Mouse (Mus musculus) heart, postnatal 36 days (tissue): Measurements from ENCODE around the gene Gprin3. TPM values are rescaled to one million over a fixed set of nuclear protein-coding genes. Genes with fewer than 3 reads are reported as not detected.
A peak's percentile ranks its signal among the peaks of the same experiment; 100 is the strongest.

Source experiments
- DNase-seq, 2 experiments: peaks; one replicate each; pipeline ENCODE4 v3.0.0; 2021 to 2022
- intact Hi-C: fragments of 180-260 bp; cut with DNase I; formaldehyde crosslinking; loops from one replicate; pipeline ENCODE4 v1.15.1; 2025
- total RNA-seq, 2 experiments: library from RNA; stranded (reverse); gene quantifications; 2 replicates each; pipeline ENCODE4 v1.2.3; 2021

Gprin3 gene
- under 1 TPM; 0.24 to 0.47 TPM for total RNA-seq

DNA sequence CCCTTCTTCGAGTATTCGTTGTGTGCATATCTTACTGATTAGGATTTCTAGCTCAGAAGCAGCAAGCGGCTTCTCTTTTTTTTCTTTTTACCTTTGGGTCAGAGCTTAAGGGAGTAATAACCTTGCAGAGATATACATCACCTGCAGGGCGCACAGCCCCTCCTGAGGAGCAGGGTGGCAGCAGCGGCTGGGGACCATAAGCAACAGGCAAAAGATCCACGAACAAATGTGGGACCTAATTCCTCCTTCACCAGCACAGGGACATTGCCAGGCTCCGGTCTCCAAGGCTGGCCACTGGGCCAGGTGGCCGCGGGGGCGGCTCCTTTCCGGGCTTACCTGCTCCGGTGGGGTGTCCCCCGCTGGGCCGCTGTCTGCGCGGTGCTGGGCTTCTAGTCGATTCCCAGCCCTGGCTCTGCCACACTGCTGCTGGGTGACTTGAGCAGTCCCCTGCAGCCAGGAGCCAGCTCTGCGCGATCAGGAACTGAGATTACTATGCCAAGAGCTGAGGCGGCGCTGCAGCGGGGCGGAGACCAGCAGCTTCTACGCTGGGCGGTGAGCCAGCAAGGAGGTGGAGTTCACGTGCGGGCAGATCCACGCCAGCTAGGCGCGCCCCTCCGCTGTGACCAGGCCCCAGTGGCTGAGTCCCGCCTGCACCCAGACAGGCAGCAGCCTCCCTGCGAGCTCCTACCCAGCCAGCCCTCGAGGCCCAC, at the start of gene Gprin3:
TSS of gene Gprin3 (minus strand) at position 471 of the 710 bp plus-strand sequence.
- DNase-seq = peak; percentile 52 to 70
- intact Hi-C loops = no loop called here

GRCm38 (mm10) chr6:59458861-59459260, 32.8 kb upstream of the Gprin3 start:
- no peak for DNase-seq
- intact Hi-C loops = no loop called here

- intact Hi-C loops = no loop called here
- no peak for DNase-seq
Observed at GRCm38 (mm10) chr6:59456116-59456515, 30.0 kb upstream of the Gprin3 start.

DNA sequence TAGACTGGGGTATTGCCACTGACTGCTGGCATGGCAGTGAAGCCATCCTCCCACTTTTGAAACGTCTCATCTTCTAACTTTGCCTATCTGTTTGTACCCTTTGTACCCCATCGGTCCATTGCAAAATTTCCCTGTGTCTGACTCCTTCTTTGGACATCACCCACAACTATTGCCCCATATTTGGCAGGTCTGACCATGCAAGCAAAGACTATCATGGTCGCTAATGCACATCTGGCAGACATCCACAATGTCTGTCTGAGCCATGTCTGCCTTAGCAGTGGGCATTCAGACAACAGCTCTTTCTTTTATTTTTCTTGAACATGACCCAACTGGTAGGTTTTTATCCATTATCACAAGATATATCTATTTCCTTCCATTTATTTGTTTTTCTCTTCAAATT, 25.3 kb upstream of the Gprin3 start:
- no peak for DNase-seq
- intact Hi-C loops = no loop called here

- DNase-seq = no peak
- intact Hi-C loops = no loop called here
Observed at GRCm38 (mm10) chr6:59445101-59445503, 19.0 kb upstream of the Gprin3 start.

- intact Hi-C loops = no loop called here
Observed at GRCm38 (mm10) chr6:59435906-59436305, 9.8 kb upstream of the Gprin3 start.

DNA sequence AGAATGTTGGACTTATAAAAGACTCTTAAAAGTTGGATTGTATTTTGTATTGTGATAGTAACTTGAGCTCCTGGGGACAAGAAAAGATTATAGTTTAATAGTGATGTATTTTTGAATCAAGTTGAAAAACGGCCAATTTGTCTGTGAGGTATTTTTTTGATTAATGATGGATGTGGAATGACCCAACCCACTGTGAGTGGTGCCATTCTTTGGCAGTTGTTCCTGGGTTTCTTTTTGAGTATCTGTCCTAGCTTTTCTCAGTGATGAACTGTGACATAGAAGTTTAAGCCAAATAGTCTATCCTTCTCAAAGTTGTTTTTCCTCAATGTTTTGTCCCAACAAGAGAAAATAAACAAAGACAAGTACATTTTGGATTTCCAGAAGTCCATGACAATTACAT, 7.0 kb upstream of the Gprin3 start:
- intact Hi-C loops = no loop called here
- no peak for DNase-seq

More at GRCm38 (mm10) chr6:59435906-59436305, 9.8 kb upstream of the Gprin3 start:
- DNase-seq = no peak

DNA sequence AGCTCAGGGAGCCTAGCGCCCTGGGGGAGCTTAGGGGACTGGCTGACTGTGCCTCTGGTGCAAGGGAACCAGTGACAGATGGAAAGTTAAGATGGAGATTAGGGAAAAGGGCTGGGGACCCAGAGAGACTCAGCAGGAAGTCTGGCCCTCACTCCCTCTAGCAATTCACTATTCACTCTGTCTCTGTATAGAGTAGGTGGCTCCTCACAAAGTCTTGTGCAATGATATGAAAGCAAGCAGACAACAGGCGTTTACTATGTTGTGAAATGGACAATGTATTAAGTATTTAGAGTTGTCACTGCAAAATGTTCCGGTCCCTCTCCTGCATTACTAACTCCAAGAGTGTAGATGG, 416 bp upstream of the Gprin3 start:
- no peak for DNase-seq
- intact Hi-C loops = no loop called here

- intact Hi-C loops = no loop called here
- no peak for DNase-seq
Observed at GRCm38 (mm10) chr6:59424871-59425740, 988 bp downstream of the Gprin3 start.

GRCm38 (mm10) chr6:59423836-59424235, 2.3 kb downstream of the Gprin3 start:
- no peak for DNase-seq
- intact Hi-C loops = no loop called here

- intact Hi-C loops = no loop called here
- no peak for DNase-seq
Observed at GRCm38 (mm10) chr6:59419264-59419663, 6.8 kb downstream of the Gprin3 start.

DNA sequence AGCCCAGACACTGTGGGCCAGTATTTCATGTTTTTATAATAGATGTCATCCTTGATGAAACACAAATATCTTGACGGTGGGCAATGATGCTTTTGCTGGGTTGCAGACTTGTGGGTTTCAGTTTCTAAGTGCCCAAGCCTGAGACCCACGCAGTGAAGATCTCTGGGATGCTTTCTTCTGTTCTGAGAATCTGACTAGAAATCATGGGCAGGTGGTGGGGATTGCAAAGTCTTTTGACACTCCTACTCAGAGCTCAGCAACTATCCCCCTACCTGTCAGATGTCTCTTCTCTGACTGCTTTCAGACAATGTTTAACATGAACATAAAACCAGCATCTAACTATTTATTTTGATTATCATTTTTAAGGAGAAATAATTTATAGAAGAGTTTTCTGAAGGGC, 7.4 kb downstream of the Gprin3 start:
- DNase-seq = no peak
- intact Hi-C loops = no loop called here

DNA sequence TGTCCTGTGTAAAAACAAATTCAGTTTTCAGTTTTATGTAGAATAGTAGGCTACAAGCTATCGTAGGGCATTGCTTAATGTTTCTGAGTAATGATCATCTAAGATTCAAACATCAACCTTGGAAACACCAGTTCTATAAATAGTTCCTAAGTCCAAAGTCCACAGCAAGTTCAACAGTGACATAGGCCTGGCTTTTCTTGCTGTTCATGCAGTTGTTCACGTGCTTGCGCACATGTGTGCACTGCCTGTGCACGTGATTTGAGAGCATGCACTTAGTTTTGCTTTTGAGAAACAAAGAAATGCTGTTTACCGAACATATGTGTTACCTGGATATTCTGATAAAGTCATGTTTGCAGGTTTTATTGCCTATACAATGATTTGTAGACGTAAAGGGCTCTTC, 11.3 kb downstream of the Gprin3 start:
- DNase-seq = no peak
- intact Hi-C loops = no loop called here

DNA sequence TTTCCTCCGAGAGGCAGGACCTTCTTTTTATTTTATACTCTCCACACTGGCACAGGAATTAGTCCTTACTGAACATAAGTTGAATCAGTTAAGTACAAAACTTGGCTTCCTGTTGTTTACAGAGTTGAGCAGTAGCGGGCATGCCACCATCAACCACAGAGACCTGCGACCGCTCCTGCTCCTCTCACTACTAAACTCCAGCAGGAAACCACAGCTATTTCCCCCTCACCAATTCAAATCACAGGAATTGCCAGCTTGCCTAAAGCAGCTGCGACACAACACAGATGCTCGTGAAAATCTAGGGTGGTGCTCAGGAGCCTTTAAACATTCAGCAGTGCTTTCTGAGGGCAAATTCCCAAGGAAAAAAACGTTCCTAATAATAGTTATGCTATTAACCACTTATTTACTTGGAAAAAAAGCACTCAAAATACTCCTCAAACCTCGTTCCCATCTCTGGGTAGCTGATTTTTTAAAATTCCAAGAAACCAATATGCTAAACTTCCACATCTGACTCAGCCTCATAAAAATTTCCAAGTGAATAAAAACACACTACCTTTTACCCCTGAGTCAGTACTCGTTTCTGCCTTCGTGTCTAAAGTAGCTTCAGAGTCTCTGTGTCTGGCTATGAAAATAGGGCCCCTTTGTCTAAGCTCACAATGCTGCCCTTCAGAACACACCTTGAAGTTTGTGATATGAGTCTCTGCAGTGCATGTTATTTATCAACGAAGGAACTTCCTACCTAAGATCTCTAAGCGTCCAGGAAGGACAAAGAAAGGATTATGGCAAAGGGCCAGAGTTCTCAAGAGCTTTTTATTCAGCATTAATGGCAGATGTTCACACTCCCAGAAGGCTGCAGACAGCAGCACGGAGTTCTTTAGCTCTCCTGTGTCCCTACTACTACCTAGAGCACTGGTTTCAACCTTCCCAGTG, 13.4 kb downstream of the Gprin3 start:
- intact Hi-C loops = no loop called here
- no peak for DNase-seq

DNA sequence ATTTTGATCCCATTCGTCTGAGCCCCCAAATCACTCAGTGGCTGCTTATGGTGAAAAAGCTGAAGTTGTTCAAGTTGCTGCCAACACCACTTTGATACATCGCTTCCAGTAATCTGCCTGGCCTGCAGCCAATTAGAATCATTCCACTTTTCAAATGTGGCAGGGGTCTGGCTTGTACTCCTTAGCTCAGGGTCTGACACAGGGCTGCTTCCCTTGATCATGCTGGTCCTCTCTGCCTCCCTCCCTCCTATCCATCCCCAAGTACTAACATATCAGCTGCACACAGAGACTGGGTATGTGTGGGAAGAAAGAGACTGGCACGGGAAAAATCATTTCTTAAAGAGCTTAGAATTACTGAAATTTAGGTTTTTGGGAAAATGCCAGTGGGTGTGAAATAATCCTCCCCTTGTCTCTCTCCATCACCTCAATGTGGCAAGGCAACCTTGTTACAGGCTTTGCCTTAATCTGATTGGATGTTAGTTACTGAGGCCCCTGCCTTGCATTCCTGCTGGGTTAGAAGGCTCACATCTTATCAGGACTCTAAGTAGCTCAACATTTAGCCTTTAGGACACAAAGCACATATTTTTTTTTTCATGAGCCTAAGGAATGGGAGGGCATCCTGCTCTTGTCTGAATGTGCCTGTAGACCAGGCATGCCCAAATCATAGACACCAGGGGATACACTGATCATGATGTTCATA, 16.9 kb downstream of the Gprin3 start:
- no peak for DNase-seq
- intact Hi-C loops = no loop called here

GRCm38 (mm10) chr6:59407482-59407997, 18.6 kb downstream of the Gprin3 start:
- no peak for DNase-seq
- intact Hi-C loops = no loop called here

GRCm38 (mm10) chr6:59390208-59390607, 35.9 kb downstream of the Gprin3 start:
- intact Hi-C loops = no loop called here
- no peak for DNase-seq

- no peak for DNase-seq
- intact Hi-C loops = no loop called here
Observed at GRCm38 (mm10) chr6:59365300-59365699, 60.8 kb downstream of the Gprin3 start.

DNA sequence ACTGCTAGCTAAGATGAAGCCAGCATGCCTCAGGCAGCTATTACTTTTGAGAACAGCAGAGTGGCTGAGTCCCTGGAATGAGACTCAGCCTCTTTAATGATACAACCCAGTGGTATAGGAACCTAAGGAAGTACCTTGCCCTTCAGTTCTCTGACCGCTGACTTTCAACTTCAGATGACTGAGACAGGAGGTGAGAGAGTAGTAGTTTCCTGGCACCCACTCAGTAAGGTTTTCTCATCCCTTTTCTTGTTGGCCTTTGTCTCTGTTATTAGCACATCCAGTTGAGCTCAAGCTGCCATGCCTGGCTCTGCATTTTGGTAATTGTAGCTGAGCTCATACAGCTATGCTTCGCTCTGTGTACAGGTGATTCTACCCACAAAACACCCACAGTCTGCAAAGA, 62.8 kb downstream of the Gprin3 start:
- no peak for DNase-seq
- intact Hi-C loops = no loop called here

DNA sequence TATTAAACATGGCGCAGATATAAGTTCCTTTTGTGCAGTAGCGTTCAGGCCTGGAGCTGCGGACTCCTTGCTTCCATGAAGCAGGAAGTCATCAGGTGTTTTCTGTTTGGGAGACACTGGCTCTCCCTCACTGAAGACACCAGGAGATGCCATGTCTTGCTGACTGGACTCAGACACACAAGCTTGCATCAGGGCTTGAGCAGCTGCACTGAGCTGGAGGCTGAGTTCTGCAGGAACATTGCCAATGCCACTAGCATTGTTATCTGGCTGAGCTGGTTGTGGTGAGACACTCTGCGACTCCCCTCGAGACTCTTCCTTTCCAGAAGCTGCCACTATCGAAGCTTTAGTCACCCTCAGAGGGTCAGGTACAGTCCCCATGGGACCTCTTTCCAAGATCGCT, 71.2 kb downstream of the Gprin3 start:
- no peak for DNase-seq
- intact Hi-C loops = no loop called here
